Mouse (Mus musculus) MEL (cell line): Measurements from ENCODE around the gene Gm20696. TPM values are rescaled to one million over a fixed set of nuclear protein-coding genes. Genes with fewer than 3 reads are reported as not detected.

ENCODE experiments used
- DNase-seq: peaks from one replicate; pipeline ENCODE4 v3.0.0; 2011; ENCODE audit warnings: low read depth, low spot score
- H3K27ac ChIP-seq: 2 replicates; pipeline ENCODE4 v1.5.1; 2012; ENCODE audit warnings: low read depth, mild to moderate bottlenecking, control low read depth, low read length, moderate library complexity; ENCODE audit not compliant: control insufficient read depth
- H3K27me3 ChIP-seq, 2 experiments: fragments of 150-350 bp in 1 of 2; sonication (generic) in 1 of 2; 2 replicates each; pipeline ENCODE4 v1.6.1; 2012; ENCODE audit warnings: low read length in 2 of 2, mild to moderate bottlenecking in 2 of 2, improper control_type of control experiment in 1 of 2, moderate library complexity in 1 of 2; ENCODE audit not compliant: insufficient read depth in 2 of 2, control insufficient read depth in 1 of 2
- H3K36me3 ChIP-seq, 2 experiments: 2 replicates each; pipeline ENCODE4 v1.6.1; 2012 to 2014; ENCODE audit warnings: low read length in 2 of 2, improper control_type of control experiment in 1 of 2, inconsistent platforms in 1 of 2, mild to moderate bottlenecking in 1 of 2; ENCODE audit not compliant: insufficient read depth in 2 of 2, control insufficient read depth in 1 of 2
- H3K4me1 ChIP-seq, 2 experiments: fragments of 150-350 bp in 1 of 2; sonication (generic) in 1 of 2; 2 replicates each; pipeline ENCODE4 v1.6.1; 2012; ENCODE audit warnings: low read length in 2 of 2, improper control_type of control experiment in 1 of 2, mild to moderate bottlenecking in 1 of 2; ENCODE audit not compliant: insufficient read depth in 2 of 2, control insufficient read depth in 1 of 2
- H3K4me3 ChIP-seq, 2 experiments: fragments of 150-350 bp in 1 of 2; sonication (generic) in 1 of 2; 2 replicates each; pipeline ENCODE4 v1.5.1; 2012; ENCODE audit warnings: low read depth in 2 of 2, low read length in 2 of 2, mild to moderate bottlenecking in 2 of 2, moderate library complexity in 2 of 2, control low read depth in 1 of 2, improper control_type of control experiment in 1 of 2; ENCODE audit not compliant: control insufficient read depth in 1 of 2, insufficient read depth in 1 of 2
- H3K79me2 ChIP-seq: 2 replicates; pipeline ENCODE4 v1.6.1; 2012; ENCODE audit warnings: mild to moderate bottlenecking, low read length, moderate library complexity; ENCODE audit not compliant: control insufficient read depth, poor library complexity, insufficient read depth
- H3K9ac ChIP-seq: 2 replicates; pipeline ENCODE4 v1.6.1; 2012; ENCODE audit warnings: low read depth, mild to moderate bottlenecking, control low read depth, low read length, moderate library complexity; ENCODE audit not compliant: control insufficient read depth, poor library complexity, severe bottlenecking
- H3K9me3 ChIP-seq: fragments of 150-350 bp; sonication (generic); replicated peaks from 2 replicates; pipeline ENCODE4 v1.6.1; 2012; ENCODE audit warnings: mild to moderate bottlenecking, low read length, improper control_type of control experiment, moderate library complexity; ENCODE audit not compliant: insufficient read depth
- CHD1 ChIP-seq: IDR thresholded peaks from 2 replicates; pipeline ENCODE4 v1.6.1; 2012; ENCODE audit warnings: low read depth, mild to moderate bottlenecking, inconsistent platforms, low read length, improper control_type of control experiment
- CTCF ChIP-seq, 3 experiments: IDR thresholded peaks in 2 of 3; conservative IDR thresholded peaks in 1 of 3; 2 replicates each; pipeline ENCODE4 v1.5.1; 2011 to 2012; ENCODE audit warnings: low read length in 3 of 3, low read depth in 2 of 3, mild to moderate bottlenecking in 2 of 3, improper control_type of control experiment in 1 of 3, inconsistent platforms in 1 of 3, mixed read lengths in 1 of 3, moderate library complexity in 1 of 3; ENCODE audit not compliant: control insufficient read depth in 1 of 3, insufficient read depth in 1 of 3, poor library complexity in 1 of 3, severe bottlenecking in 1 of 3
- ELF1 ChIP-seq: IDR thresholded peaks from 2 replicates; pipeline ENCODE4 v1.6.1; 2014; ENCODE audit warnings: low read depth, mild to moderate bottlenecking, inconsistent platforms, low read length, improper control_type of control experiment, moderate library complexity
- EP300 ChIP-seq, 2 experiments: IDR thresholded peaks; 2 replicates each; pipeline ENCODE4 v1.6.1; 2011; ENCODE audit warnings: improper control_type of control experiment in 2 of 2, low read length in 2 of 2, low read depth in 1 of 2, mild to moderate bottlenecking in 1 of 2
- MAX ChIP-seq: IDR thresholded peaks from 2 replicates; pipeline ENCODE4 v1.6.1; 2011; ENCODE audit warnings: low read length, improper control_type of control experiment
- MAZ ChIP-seq: IDR thresholded peaks from 2 replicates; pipeline ENCODE4 v1.6.1; 2012; ENCODE audit warnings: low read depth, mild to moderate bottlenecking, inconsistent platforms, low read length, improper control_type of control experiment
- MYB ChIP-seq: IDR thresholded peaks from 2 replicates; pipeline ENCODE4 v1.6.1; 2011; ENCODE audit warnings: mild to moderate bottlenecking, low read depth, low read length, improper control_type of control experiment
- NELFE ChIP-seq: IDR thresholded peaks from 2 replicates; pipeline ENCODE4 v1.6.1; 2011; ENCODE audit warnings: low read depth, low read length, improper control_type of control experiment
- POLR2AphosphoS5 ChIP-seq: IDR thresholded peaks from 2 replicates; pipeline ENCODE4 v1.6.1; 2012; ENCODE audit warnings: low read depth, borderline replicate concordance, mild to moderate bottlenecking, inconsistent platforms, low read length, moderate library complexity, mixed read lengths
- SMC3 ChIP-seq: IDR thresholded peaks from 2 replicates; pipeline ENCODE4 v1.6.1; 2011; ENCODE audit warnings: low read depth, low read length, improper control_type of control experiment
- TBP ChIP-seq: IDR thresholded peaks from 2 replicates; pipeline ENCODE4 v1.8.0; 2011; ENCODE audit warnings: low read depth, low read length, improper control_type of control experiment
- USF1 ChIP-seq: IDR thresholded peaks from 2 replicates; pipeline ENCODE4 v1.6.1; 2014; ENCODE audit warnings: low read depth, mild to moderate bottlenecking, inconsistent platforms, low read length, improper control_type of control experiment, moderate library complexity
- USF2 ChIP-seq, 2 experiments: IDR thresholded peaks; 2 replicates each; pipeline ENCODE4 v1.6.1; 2011 to 2012; ENCODE audit warnings: improper control_type of control experiment in 2 of 2, low read length in 2 of 2, borderline replicate concordance in 1 of 2, inconsistent platforms in 1 of 2, low read depth in 1 of 2, mild to moderate bottlenecking in 1 of 2; ENCODE audit not compliant: insufficient read depth in 1 of 2
- polyA plus RNA-seq, 2 experiments: library from polyadenylated mRNA; stranded (reverse) in 1 of 2; unstranded in 1 of 2; fragments of >175 nt in 1 of 2; fragments of >200 nt in 1 of 2; gene quantifications; 2 replicates each; pipeline versions ENCODE4 v1.2.1 to v1.2.4; 2012; ENCODE audit warnings: low replicate concordance in 2 of 2, low read depth in 1 of 2; ENCODE audit not compliant: insufficient read length in 2 of 2, insufficient read depth in 1 of 2, missing spikeins in 1 of 2
- total RNA-seq: library from RNA; depleted of rRNA; stranded (reverse); fragments of 300-350 nt; gene quantifications from 2 replicates; pipeline ENCODE4 v1.2.3, GENCODE M21; 2012

Gene Gm20696
- total and polyA plus RNA-seq, 3 experiments = 0.07 to 0.39 TPM; not detected in 1

GRCm38 (mm10) chr6:99625306-99625705, 41.3 kb downstream of the Gm20696 start:
- Histone ChIP-seq H3K27me3 (no peaks in the 10 kb centered on the region; a peak in 3 of 4 replicates), H3K79me2 (no peaks in the 10 kb centered on the region), H3K4me3 (no peak overlapping the region), H3K27ac (no peak overlapping the region), H3K9me3 (no peaks in the 10 kb centered on the region), H3K4me1 (no peaks in the 10 kb centered on the region), H3K36me3 (no peaks in the 10 kb centered on the region), H3K9ac (no peak overlapping the region)
- DNase-seq = no peak
- TF ChIP-seq MAX (no peak), ELF1 (no peak), USF2 (IDR thresholded peaks at IDR 0.05; ENCODE audit: borderline replicate concordance in 1 of 2, insufficient read depth in 1 of 2, low read depth in 1 of 2, low read length in 2 of 2) (no peak), POLR2AphosphoS5 (no peak), CHD1 (no peak), SMC3 (no peak), MYB (no peak), NELFE (no peak), EP300 (IDR thresholded peaks at IDR 0.05; ENCODE audit: low read depth in 1 of 2, low read length in 2 of 2) (no peak)

- H3K27ac ChIP-seq = no peak overlapping the region
- H3K9ac ChIP-seq = no peak overlapping the region
- no peaks in the 10 kb centered on the region for H3K36me3 ChIP-seq
- no peaks in the 10 kb centered on the region for H3K79me2 ChIP-seq
- no peaks in the 10 kb centered on the region; a peak in 3 of 4 replicates for H3K27me3 ChIP-seq
- peak overlapping the region in 1 of 2 experiments; percentile 1; a peak in 1 of 4 replicates for H3K4me3 ChIP-seq
- TF ChIP-seq USF1 (peak; percentile 53; the same call in 1 of the 2 replicates), MAZ (no peak)
- no peaks in the 10 kb centered on the region for H3K9me3 ChIP-seq
- DNase-seq = no peak
- H3K4me1 ChIP-seq = no peaks in the 10 kb centered on the region
Observed at GRCm38 (mm10) chr6:99624542-99624941, 42.1 kb downstream of the Gm20696 start.

GRCm38 (mm10) chr6:99623641-99624040, 43.0 kb downstream of the Gm20696 start:
- DNase-seq = no peak
- H3K79me2 ChIP-seq = no peaks in the 10 kb centered on the region
- no peak overlapping the region for H3K4me3 ChIP-seq
- no peak overlapping the region for H3K9ac ChIP-seq
- peak in 2 of 3 experiments; percentile 4 to 22; a peak in 1 of 6 replicates for TF ChIP-seq CTCF (IDR thresholded peaks at IDR 0.05 in 2 of 3, conservative IDR thresholded peaks at IDR 0.05 in 1 of 3; ENCODE audit: control insufficient read depth in 1 of 3, insufficient read depth in 1 of 3, low read depth in 2 of 3, low read length in 3 of 3, poor library complexity in 1 of 3, severe bottlenecking in 1 of 3)
- no peak for TF ChIP-seq TBP
- H3K27ac ChIP-seq = no peak overlapping the region
- H3K27me3 ChIP-seq = no peaks in the 10 kb centered on the region; a peak in 3 of 4 replicates
- H3K36me3 ChIP-seq = no peaks in the 10 kb centered on the region
- H3K4me1 ChIP-seq = no peaks in the 10 kb centered on the region
- H3K9me3 ChIP-seq = no peaks in the 10 kb centered on the region
